Mouse (Mus musculus): ENCODE measurements around the gene Acap2. TPM values are rescaled to one million over a fixed set of nuclear protein-coding genes. Genes with fewer than 3 reads are reported as not detected.

Gene Acap2
- polyA plus RNA-seq, 1 experiment from 2014 or later = 39.6 TPM

GRCm38 (mm10) chr16:31232491-31233166 lies 31.6 kb upstream of the Acap2 start:
- no peak overlapping the region for H3K27ac ChIP-seq
- 81% methylated on average over 5 of the region's 5 CpGs for WGBS (ENCODE audit: missing documents)
- no peak overlapping the region for H3K4me3 ChIP-seq (ENCODE audit: inconsistent target)
- H3K79me2 ChIP-seq (ENCODE audit: inconsistent target) = no peaks in the 10 kb centered on the region
- no peaks in the 10 kb centered on the region for H3K36me3 ChIP-seq (ENCODE audit: inconsistent target)

- H3K27ac ChIP-seq = no peak overlapping the region
- H3K36me3 ChIP-seq (ENCODE audit: inconsistent target) = no peaks in the 10 kb centered on the region
- H3K4me3 ChIP-seq (ENCODE audit: inconsistent target) = no peak overlapping the region
- H3K79me2 ChIP-seq (ENCODE audit: inconsistent target) = no peaks in the 10 kb centered on the region
- WGBS (ENCODE audit: missing documents) = 97% methylated on average over 3 of the region's 5 CpGs
These were observed 30.5 kb upstream of the Acap2 start for GRCm38 (mm10) chr16:31231591-31231990.

GRCm38 (mm10) chr16:31227746-31228145 lies 26.7 kb upstream of the Acap2 start:
- Histone ChIP-seq H3K36me3 (ENCODE audit: inconsistent target) (no peaks in the 10 kb centered on the region), H3K27ac (no peak overlapping the region), H3K79me2 (ENCODE audit: inconsistent target) (no peaks in the 10 kb centered on the region), H3K4me3 (ENCODE audit: inconsistent target) (no peak overlapping the region)
- 93% methylated on average over 1 of the region's 1 CpGs for WGBS (ENCODE audit: missing documents)

- H3K36me3 ChIP-seq (ENCODE audit: inconsistent target) = no peaks in the 10 kb centered on the region
- no peak overlapping the region for H3K27ac ChIP-seq
- WGBS (ENCODE audit: missing documents) = 90% methylated on average over 4 of the region's 4 CpGs
- no peaks in the 10 kb centered on the region for H3K79me2 ChIP-seq (ENCODE audit: inconsistent target)
- no peak overlapping the region for H3K4me3 ChIP-seq (ENCODE audit: inconsistent target)
These were observed 14.2 kb upstream of the Acap2 start for GRCm38 (mm10) chr16:31215271-31215670.

GRCm38 (mm10) chr16:31213463-31213862 lies 12.4 kb upstream of the Acap2 start:
- H3K79me2 ChIP-seq (ENCODE audit: inconsistent target) = no peaks in the 10 kb centered on the region
- WGBS (ENCODE audit: missing documents) = 95% methylated on average over 6 of the region's 6 CpGs
- no peak overlapping the region for H3K27ac ChIP-seq
- no peaks in the 10 kb centered on the region for H3K36me3 ChIP-seq (ENCODE audit: inconsistent target)
- no peak overlapping the region for H3K4me3 ChIP-seq (ENCODE audit: inconsistent target)

GRCm38 (mm10) chr16:31211503-31211902 lies 10.5 kb upstream of the Acap2 start:
- Histone ChIP-seq H3K4me3 (ENCODE audit: inconsistent target) (no peak overlapping the region), H3K79me2 (ENCODE audit: inconsistent target) (no peaks in the 10 kb centered on the region), H3K36me3 (ENCODE audit: inconsistent target) (no peaks in the 10 kb centered on the region), H3K27ac (no peak overlapping the region)
- WGBS (ENCODE audit: missing documents) = 91% methylated on average over 9 of the region's 9 CpGs

- Histone ChIP-seq H3K36me3 (ENCODE audit: inconsistent target) (no peaks in the 10 kb centered on the region), H3K79me2 (ENCODE audit: inconsistent target) (no peaks in the 10 kb centered on the region), H3K4me3 (ENCODE audit: inconsistent target) (no peak overlapping the region), H3K27ac (no peak overlapping the region)
- 25% methylated on average over 4 of the region's 4 CpGs for WGBS (ENCODE audit: missing documents)
These were observed 9.4 kb upstream of the Acap2 start for GRCm38 (mm10) chr16:31210453-31210852.

- WGBS (ENCODE audit: missing documents) = 2% methylated on average over 5 of the region's 5 CpGs
- Histone ChIP-seq H3K36me3 (ENCODE audit: inconsistent target) (no peaks in the 10 kb centered on the region), H3K79me2 (ENCODE audit: inconsistent target) (no peaks in the 10 kb centered on the region), H3K4me3 (ENCODE audit: inconsistent target) (no peak overlapping the region), H3K27ac (no peak overlapping the region)
These were observed 8.9 kb upstream of the Acap2 start for GRCm38 (mm10) chr16:31209911-31210310.

- no peak overlapping the region for H3K4me3 ChIP-seq (ENCODE audit: inconsistent target)
- H3K36me3 ChIP-seq (ENCODE audit: inconsistent target) = no peaks in the 10 kb centered on the region
- 40% methylated on average over 4 of the region's 7 CpGs for WGBS (ENCODE audit: missing documents)
- no peak overlapping the region for H3K27ac ChIP-seq
- H3K79me2 ChIP-seq (ENCODE audit: inconsistent target) = peaks cover 1% of the 10 kb centered on the region; the same call in 1 of the 2 replicates
These were observed 4.7 kb upstream of the Acap2 start for GRCm38 (mm10) chr16:31205726-31206125.

GRCm38 (mm10) chr16:31205187-31205586 lies 4.1 kb upstream of the Acap2 start:
- WGBS (ENCODE audit: missing documents) = 85% methylated on average over 6 of the region's 8 CpGs
- Histone ChIP-seq H3K27ac (no peak overlapping the region), H3K79me2 (ENCODE audit: inconsistent target) (peaks cover 5% of the 10 kb centered on the region), H3K36me3 (ENCODE audit: inconsistent target) (no peaks in the 10 kb centered on the region), H3K4me3 (ENCODE audit: inconsistent target) (no peak overlapping the region)

- 92% methylated on average over 1 of the region's 1 CpGs for WGBS (ENCODE audit: missing documents)
- no peak overlapping the region for H3K27ac ChIP-seq
- no peaks in the 10 kb centered on the region for H3K36me3 ChIP-seq (ENCODE audit: inconsistent target)
- H3K4me3 ChIP-seq (ENCODE audit: inconsistent target) = no peak overlapping the region
- H3K79me2 ChIP-seq (ENCODE audit: inconsistent target) = peaks cover 14% of the 10 kb centered on the region
These were observed 3.2 kb upstream of the Acap2 start for GRCm38 (mm10) chr16:31204216-31204615.

GRCm38 (mm10) chr16:31201704-31202103 lies 659 bp upstream of the Acap2 start:
- 55% methylated on average over 2 of the region's 2 CpGs for WGBS (ENCODE audit: missing documents)
- Histone ChIP-seq H3K4me3 (ENCODE audit: inconsistent target) (peak overlapping the region; percentile 4; the same call in 1 of the 2 replicates), H3K27ac (peak overlapping the region; percentile 36)

GRCm38 (mm10) chr16:31199926-31200789 lies 887 bp downstream of the Acap2 start:
- Histone ChIP-seq H3K4me3 (ENCODE audit: inconsistent target) (peak overlapping the region; percentile 67), H3K79me2 (ENCODE audit: inconsistent target) (peaks cover 55% of the 10 kb centered on the region), H3K36me3 (ENCODE audit: inconsistent target) (no peaks in the 10 kb centered on the region), H3K27ac (peak overlapping the region; percentile 93)
- under 1% methylated on average over 55 of the region's 56 CpGs for WGBS (ENCODE audit: missing documents)

More at GRCm38 (mm10) chr16:31201704-31202103, 659 bp upstream of the Acap2 start:
- H3K36me3 ChIP-seq (ENCODE audit: inconsistent target) = no peaks in the 10 kb centered on the region
- H3K79me2 ChIP-seq (ENCODE audit: inconsistent target) = peaks cover 39% of the 10 kb centered on the region

- peak overlapping the region; percentile 67 for H3K4me3 ChIP-seq (ENCODE audit: inconsistent target)
- peaks cover 61% of the 10 kb centered on the region for H3K79me2 ChIP-seq (ENCODE audit: inconsistent target)
- 5% methylated on average over 13 of the region's 14 CpGs for WGBS (ENCODE audit: missing documents)
- H3K27ac ChIP-seq = peak overlapping the region; percentile 93
- no peaks in the 10 kb centered on the region for H3K36me3 ChIP-seq (ENCODE audit: inconsistent target)
These were observed 1.5 kb downstream of the Acap2 start for GRCm38 (mm10) chr16:31199591-31199925.

- peaks cover 87% of the 10 kb centered on the region for H3K79me2 ChIP-seq (ENCODE audit: inconsistent target)
- H3K36me3 ChIP-seq (ENCODE audit: inconsistent target) = no peaks in the 10 kb centered on the region
- H3K4me3 ChIP-seq (ENCODE audit: inconsistent target) = no peak overlapping the region
- no peak overlapping the region for H3K27ac ChIP-seq
- 27% methylated on average over 3 of the region's 3 CpGs for WGBS (ENCODE audit: missing documents)
These were observed 4.1 kb downstream of the Acap2 start for GRCm38 (mm10) chr16:31196971-31197370.

Data from macrophage (primary cell).